Mouse (Mus musculus) megakaryocyte, embryonic 14.5 days (primary cell): Measurements from ENCODE around the gene Chmp1a. TPM values are rescaled to one million over a fixed set of nuclear protein-coding genes. Genes with fewer than 3 reads are reported as not detected.
"Not testable (repeated sequence)": the region's sequence is repeated elsewhere in the genome, so short reads cannot be mapped to it uniquely, and the experiment has no call there.

Experiments
- H3K27me3 ChIP-seq: replicated peaks from 2 replicates; pipeline ENCODE3; 2012; ENCODE audit warnings: inconsistent platforms
- H3K36me3 ChIP-seq: replicated peaks from 2 replicates; pipeline ENCODE3; 2012; ENCODE audit warnings: low read length, inconsistent platforms, mixed read lengths
- H3K4me1 ChIP-seq: 2 replicates; pipeline ENCODE4 v1.6.1; 2012; ENCODE audit warnings: inconsistent platforms
- H3K4me3 ChIP-seq: replicated peaks from 2 replicates; pipeline ENCODE3; 2012; ENCODE audit warnings: moderate library complexity, mild to moderate bottlenecking, inconsistent platforms
- H3K9me3 ChIP-seq: 2 replicates; pipeline ENCODE4 v1.6.1; 2012; ENCODE audit warnings: inconsistent platforms
- FLI1 ChIP-seq: IDR thresholded peaks from 2 replicates; pipeline ENCODE4 v1.6.1; 2012; ENCODE audit warnings: low read length, inconsistent platforms, mixed read lengths
- GATA1 ChIP-seq: IDR thresholded peaks from 3 replicates; pipeline ENCODE4 v1.6.1; 2012; ENCODE audit warnings: mixed read lengths, low read length, inconsistent platforms, borderline replicate concordance
- polyA plus RNA-seq: library from polyadenylated mRNA; stranded (reverse); fragments of >175 nt; gene quantifications from 2 replicates; pipeline ENCODE4 v1.2.3, GENCODE M21; 2012; ENCODE audit warnings: low replicate concordance; ENCODE audit not compliant: insufficient read depth

Chmp1a gene
- polyA plus RNA-seq, 1 experiment, result 25.0 TPM

DNA sequence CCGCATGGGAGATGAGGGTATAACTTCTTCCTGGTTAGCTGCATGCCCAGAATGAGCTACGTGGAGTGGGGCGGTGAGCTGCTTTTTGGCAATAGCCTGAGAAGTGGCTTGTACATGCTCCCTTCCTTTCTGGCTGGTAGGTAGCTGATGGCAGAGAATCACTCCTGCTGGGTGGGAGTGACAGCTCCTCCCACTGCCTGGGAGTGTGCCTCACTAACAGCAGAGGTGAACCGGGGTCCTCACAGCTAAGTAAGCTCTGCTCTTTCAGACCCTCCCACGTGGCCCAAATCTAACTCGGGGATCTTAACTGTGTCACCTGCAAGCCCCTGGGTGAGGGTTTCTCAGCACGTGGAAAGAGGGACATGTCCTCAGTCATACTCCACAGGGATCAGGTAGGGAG lies 20.0 kb upstream of the Chmp1a start:
- Histone ChIP-seq H3K27me3 (peaks cover 31% of the 10 kb centered on the region), H3K9me3 (no peaks in the 10 kb centered on the region), H3K4me3 (no peak overlapping the region), H3K4me1 (peaks cover 22% of the 10 kb centered on the region), H3K36me3 (peaks cover 51% of the 10 kb centered on the region)
- TF ChIP-seq FLI1 (no peak), GATA1 (no peak)

DNA sequence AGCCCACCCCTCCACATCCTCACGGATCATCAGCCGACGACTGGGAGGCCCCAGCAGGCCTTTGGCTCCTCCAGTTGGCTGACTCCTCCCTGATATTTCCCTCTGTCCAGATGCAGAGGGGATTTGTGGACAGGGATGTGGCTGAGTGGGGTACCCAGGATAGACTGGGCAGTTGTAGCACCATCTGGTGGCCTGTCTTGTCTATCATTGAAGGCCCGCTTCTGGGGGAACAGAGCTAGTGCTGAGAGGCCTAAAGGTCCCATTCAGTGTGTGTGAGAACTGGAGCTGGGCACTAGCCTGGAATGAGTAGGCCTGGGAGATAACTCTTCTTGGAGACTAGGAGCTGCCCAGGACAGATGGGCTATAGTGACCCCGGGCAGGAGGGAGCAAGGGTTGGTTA lies 19.2 kb upstream of the Chmp1a start:
- H3K9me3 ChIP-seq, result no peaks in the 10 kb centered on the region
- peaks cover 28% of the 10 kb centered on the region for H3K27me3 ChIP-seq
- H3K4me1 ChIP-seq, result peaks cover 22% of the 10 kb centered on the region
- no peak for TF ChIP-seq GATA1
- TF ChIP-seq FLI1, result no peak
- no peak overlapping the region for H3K4me3 ChIP-seq
- H3K36me3 ChIP-seq, result peaks cover 59% of the 10 kb centered on the region

DNA sequence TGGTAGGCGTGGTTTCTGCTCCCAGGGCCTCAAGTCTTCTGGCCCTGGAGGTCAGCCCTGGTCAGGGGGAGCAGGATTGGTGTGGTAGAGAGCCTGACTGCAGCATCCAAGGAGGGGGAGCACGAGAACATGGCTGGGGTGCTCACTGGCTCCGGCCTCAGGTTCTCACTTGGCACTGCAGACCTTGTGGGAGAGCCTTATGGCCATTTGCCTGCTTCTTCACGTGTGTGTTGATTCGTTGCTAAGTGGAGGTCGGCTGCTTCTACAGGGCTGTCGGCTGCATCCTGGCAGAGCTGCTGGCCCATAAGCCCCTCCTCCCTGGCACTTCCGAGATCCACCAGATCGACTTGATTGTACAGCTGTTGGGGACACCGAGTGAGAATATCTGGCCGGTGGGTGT lies 17.8 kb upstream of the Chmp1a start:
- Histone ChIP-seq H3K36me3 (peaks cover 62% of the 10 kb centered on the region), H3K27me3 (peaks cover 18% of the 10 kb centered on the region), H3K4me1 (peaks cover 18% of the 10 kb centered on the region)
- H3K4me3 ChIP-seq, H3K9me3 ChIP-seq: not testable (repeated sequence)

DNA sequence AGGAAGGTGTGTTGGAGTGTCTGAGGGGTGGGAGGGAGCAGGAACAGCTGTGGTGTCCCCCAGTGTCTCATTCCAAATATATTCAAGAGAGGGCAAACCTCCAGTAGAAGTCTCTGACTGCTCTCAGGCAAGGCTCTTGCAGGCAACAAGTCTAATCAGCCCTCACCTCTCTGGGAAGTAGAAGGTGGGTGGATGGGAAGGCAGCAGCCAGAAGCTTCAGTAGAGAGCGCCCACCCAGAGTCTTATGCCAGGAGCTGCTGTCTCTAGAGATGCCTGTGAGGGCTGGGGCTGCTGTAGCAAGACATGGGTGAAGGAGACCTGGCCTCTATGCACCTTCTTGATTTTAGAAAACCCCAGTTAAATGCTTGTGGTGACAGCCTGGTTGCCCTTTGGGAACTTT lies 15.9 kb upstream of the Chmp1a start:
- H3K9me3 ChIP-seq, result no peaks in the 10 kb centered on the region
- H3K36me3 ChIP-seq, result peaks cover 54% of the 10 kb centered on the region
- H3K27me3 ChIP-seq, result peaks cover 2% of the 10 kb centered on the region
- no peak overlapping the region for H3K4me3 ChIP-seq
- H3K4me1 ChIP-seq, result peaks cover 19% of the 10 kb centered on the region
- TF ChIP-seq FLI1 (no peak), GATA1 (no peak)

DNA sequence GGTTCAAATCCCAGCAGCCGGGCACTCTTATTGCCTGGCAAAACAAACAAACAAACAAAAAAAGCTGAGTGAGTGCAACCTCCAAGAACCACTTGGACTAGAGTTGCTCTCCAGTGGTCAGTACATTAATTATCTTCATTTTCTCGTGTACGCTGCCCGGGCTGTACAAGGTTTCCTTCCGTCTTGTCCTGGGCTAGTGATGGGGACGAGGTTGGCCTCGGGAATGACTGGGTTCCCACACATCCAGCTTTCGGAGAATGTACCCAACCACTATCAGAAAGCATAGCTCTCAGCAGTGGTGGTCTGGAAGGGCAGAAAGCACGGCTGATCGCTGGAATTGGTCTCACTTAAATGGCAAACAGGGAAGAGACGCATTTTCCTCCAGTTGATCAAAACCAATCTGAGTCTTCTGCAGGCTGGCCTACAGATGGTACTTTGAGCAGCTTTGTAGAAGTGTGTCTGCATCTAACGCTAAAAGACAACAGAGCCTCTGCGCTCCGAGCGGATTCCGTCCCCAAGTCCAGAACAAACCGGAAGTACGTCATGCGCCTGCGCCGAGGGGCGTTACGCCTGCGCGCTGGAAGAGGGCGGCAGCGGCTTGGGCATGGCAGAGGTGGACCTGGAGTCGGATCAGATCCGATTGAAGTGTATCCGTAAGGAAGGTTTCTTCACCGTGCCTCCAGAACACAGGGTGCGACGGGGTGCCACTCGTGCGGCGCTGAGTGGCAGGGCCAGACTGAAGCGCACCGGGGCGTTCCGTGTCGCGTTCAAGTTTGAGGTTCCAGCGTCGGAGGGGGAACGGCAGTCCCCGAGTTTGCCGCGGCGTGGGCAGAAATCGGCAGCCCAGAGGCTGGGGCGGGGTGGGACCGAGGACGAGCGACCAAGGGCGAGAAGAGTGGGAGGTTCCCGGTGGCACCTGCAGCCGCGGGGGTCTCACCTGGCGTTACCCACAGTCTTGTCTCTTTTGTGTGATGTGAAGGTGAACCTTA lies 12.0 kb upstream of the Chmp1a start, which contains the start of gene Cdk10:
Cdk10 (plus strand) TSS at position 565 of the 989 bp plus-strand sequence.
- TF ChIP-seq FLI1, result peak; percentile 88; the same call in 1 of the 2 replicates
- no peak for TF ChIP-seq GATA1
- peaks cover 4% of the 10 kb centered on the region for H3K27me3 ChIP-seq
- peaks cover 31% of the 10 kb centered on the region for H3K36me3 ChIP-seq
- H3K4me3 ChIP-seq, result peak within 1 kb of the TSS; percentile 98
- peaks cover 22% of the 10 kb centered on the region for H3K4me1 ChIP-seq
- H3K9me3 ChIP-seq, result no peaks in the 10 kb centered on the region

DNA sequence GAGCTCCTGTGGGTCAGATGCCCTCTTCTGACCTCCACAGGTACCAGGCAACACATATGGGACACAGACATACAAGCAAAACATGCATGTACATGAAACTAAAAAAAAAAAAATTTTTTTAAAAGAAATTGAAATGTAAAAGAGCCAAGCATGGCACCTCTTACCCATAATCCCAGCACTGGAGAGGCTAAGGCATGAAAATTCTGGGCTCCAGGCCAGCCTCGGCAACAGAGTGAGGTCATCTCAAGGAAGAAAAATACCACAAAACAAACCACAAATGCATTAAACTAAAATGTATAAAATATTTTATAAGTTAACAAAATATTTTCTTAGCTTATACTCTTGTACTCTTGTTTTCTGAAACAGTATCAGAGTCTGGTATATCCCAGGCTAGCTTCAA lies 8.4 kb upstream of the Chmp1a start:
- Histone ChIP-seq H3K4me3 (no peak overlapping the region), H3K27me3 (peaks cover 23% of the 10 kb centered on the region), H3K4me1 (peaks cover 25% of the 10 kb centered on the region), H3K9me3 (no peaks in the 10 kb centered on the region), H3K36me3 (no peaks in the 10 kb centered on the region)
- TF ChIP-seq GATA1 (no peak), FLI1 (no peak)

DNA sequence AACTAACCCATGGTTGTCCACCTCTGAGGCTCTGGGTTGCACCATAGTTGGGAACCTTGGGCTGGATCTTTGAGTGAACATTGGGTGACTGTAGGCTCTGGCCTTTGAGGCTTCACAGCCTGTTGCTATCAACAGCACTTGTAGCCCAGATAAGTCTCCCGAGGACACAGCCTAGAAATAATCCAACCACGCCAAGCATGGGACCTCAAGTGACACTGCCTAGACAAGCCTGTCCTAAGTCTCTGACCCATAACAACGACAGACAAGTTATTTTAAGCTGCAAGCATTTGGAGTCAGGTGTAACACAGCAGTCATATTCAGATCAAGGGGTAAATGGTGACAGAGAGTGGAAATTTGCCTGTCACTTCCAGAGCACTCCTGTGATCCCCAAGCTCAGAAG lies 2.9 kb upstream of the Chmp1a start:
- Histone ChIP-seq H3K9me3 (no peaks in the 10 kb centered on the region), H3K36me3 (peaks cover 7% of the 10 kb centered on the region), H3K27me3 (peaks cover 37% of the 10 kb centered on the region), H3K4me1 (peaks cover 36% of the 10 kb centered on the region), H3K4me3 (no peak overlapping the region)
- no peak for TF ChIP-seq FLI1
- no peak for TF ChIP-seq GATA1

DNA sequence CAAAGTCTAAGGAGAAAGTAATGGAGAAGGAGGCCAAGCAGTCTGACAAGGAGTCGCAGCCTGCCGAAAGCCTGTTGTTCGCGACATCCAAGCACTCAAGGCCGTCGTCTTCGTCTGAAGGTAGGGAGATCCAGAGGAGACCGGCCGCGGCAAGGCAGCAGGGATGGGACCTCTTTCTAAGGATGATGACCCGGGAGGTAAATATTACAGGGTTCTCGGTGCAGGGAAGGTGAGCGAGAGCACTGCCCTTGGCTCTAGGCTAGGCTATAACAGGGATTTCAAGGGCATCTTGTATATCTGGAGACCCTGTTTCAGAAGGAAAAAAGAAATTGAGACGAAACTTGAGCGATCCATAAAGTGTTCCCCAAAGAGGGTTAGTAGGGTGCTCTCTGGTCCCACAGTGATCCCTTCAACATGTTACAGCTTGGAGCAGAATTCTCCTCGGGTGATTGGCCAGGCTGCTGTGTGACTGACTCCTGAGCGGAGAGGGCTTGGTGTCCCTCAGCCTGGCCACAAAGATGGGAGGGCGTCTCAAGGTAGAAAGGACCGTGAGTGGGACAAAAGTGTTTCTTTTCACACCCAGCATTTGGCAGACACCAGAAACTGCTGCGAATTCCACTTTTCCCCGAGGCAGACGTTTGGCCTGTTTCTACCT lies 682 bp upstream of the Chmp1a start:
- H3K4me3 ChIP-seq, result peak overlapping the region; percentile 96
- no peak for TF ChIP-seq GATA1
- TF ChIP-seq FLI1, result no peak
- peaks cover 27% of the 10 kb centered on the region for H3K27me3 ChIP-seq
- H3K36me3 ChIP-seq, result peaks cover 29% of the 10 kb centered on the region
- H3K9me3 ChIP-seq, result no peaks in the 10 kb centered on the region
- H3K4me1 ChIP-seq, result peaks cover 44% of the 10 kb centered on the region

DNA sequence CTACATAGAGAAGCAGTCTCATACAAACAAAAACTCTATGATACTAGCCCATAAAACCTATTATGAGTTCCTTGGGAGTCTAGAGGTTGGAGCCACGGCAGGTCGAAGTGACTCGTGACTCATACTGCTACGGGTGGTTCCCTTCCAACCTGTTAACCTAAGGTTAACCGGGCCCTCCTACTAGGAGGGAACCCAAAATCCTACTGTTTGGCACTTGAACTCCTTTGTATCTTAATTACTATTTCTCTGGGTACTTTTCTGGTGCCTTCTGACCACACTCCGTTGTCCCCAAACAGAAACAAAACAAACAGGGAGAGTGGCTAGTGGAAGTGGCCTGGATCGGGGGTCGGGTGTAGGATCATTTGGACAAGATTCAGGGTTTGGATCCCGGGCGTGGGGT lies 687 bp downstream of the Chmp1a start:
- TF ChIP-seq FLI1 (no peak), GATA1 (no peak)
- peak overlapping the region; percentile 96 for H3K4me3 ChIP-seq
- H3K4me1 ChIP-seq, result peaks cover 39% of the 10 kb centered on the region
- peaks cover 22% of the 10 kb centered on the region for H3K27me3 ChIP-seq
- peaks cover 43% of the 10 kb centered on the region for H3K36me3 ChIP-seq
- H3K9me3 ChIP-seq, result no peaks in the 10 kb centered on the region

DNA sequence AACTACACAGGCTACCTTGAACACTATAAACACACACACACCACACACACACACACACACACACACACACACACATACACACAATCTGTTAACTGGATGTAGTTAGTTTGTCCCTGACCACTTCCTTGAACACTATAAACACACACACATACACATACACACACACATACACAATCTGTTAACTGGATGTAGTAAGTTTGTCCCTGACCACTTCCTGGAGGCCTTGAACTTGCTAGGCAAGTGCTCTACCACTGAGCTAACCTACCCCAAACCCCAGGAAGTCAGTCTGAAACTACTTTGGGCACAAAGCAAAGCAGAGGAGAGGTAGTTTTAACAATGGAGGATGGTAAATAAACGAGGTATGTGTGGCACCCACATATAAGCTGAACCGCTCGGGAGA lies 9.0 kb downstream of the Chmp1a start:
- Histone ChIP-seq H3K9me3 (no peaks in the 10 kb centered on the region), H3K36me3 (peaks cover 52% of the 10 kb centered on the region), H3K27me3 (peaks cover 33% of the 10 kb centered on the region), H3K4me3 (no peak overlapping the region), H3K4me1 (peaks cover 30% of the 10 kb centered on the region)
- TF ChIP-seq GATA1, result no peak
- TF ChIP-seq FLI1, result no peak
